Mouse (Mus musculus) bone marrow macrophage, adult 2 months (primary cell): Measurements from ENCODE around the gene Gm11733.

Source experiments
- CTCF ChIP-seq: IDR thresholded peaks from 2 replicates; pipeline ENCODE4 v1.5.1; 2012; ENCODE audit warnings: low read depth, mild to moderate bottlenecking, low read length, moderate library complexity
- POLR2A ChIP-seq: IDR thresholded peaks from 2 replicates; pipeline ENCODE4 v1.6.1; 2012; ENCODE audit warnings: mild to moderate bottlenecking, low read depth, low read length, borderline replicate concordance

DNA sequence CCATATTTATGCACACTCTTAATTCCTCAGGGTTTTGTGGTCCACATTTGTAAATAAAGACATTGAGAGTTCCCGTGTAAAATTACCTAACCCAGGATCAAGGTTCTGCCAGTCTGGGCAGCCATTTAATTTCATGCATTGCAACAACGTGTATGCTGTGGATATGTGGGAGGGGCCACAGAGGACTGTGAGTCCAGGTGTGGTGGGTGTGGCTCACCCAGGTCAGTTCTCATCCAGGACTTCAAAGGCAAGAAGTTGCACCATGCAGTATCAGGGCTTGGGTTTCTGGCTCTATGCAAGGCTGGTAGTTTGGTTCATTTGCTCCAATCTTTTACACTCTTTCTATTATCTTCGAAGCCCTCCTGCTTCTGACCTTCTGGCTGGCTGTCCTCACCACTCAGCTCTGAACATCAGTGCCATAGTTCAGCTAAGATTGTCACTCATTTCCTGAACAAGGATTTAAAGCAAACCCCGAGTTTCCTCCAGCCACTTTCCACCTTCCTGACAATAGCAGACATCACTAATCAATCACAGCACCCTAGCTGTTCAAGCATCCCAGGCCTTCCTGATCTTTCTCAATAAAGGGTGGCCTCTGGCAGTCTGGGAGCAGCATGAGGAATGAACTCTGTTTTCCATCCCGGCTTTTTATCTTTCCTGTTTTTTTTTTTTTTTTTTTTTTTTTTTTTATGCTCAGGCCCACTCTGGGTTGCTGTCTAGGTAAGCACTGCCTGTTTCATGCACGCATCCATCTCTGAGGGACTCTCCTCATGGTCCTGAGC, 15.4 kb upstream of the Gm11733 start:
- no peak for TF ChIP-seq CTCF
- no peak for TF ChIP-seq POLR2A
